Mouse (Mus musculus) MEL (cell line): Measurements from ENCODE around the gene Dab2. TPM values are rescaled to one million over a fixed set of nuclear protein-coding genes. Genes with fewer than 3 reads are reported as not detected.

ENCODE experiments used
- DNase-seq: peaks from one replicate; pipeline ENCODE4 v3.0.0; 2011; ENCODE audit warnings: low read depth, low spot score
- H3K27ac ChIP-seq: 2 replicates; pipeline ENCODE4 v1.5.1; 2012; ENCODE audit warnings: low read depth, mild to moderate bottlenecking, control low read depth, low read length, moderate library complexity; ENCODE audit not compliant: control insufficient read depth
- H3K27me3 ChIP-seq, 2 experiments: fragments of 150-350 bp in 1 of 2; sonication (generic) in 1 of 2; 2 replicates each; pipeline ENCODE4 v1.6.1; 2012; ENCODE audit warnings: low read length in 2 of 2, mild to moderate bottlenecking in 2 of 2, improper control_type of control experiment in 1 of 2, moderate library complexity in 1 of 2; ENCODE audit not compliant: insufficient read depth in 2 of 2, control insufficient read depth in 1 of 2
- H3K36me3 ChIP-seq, 2 experiments: 2 replicates each; pipeline ENCODE4 v1.6.1; 2012 to 2014; ENCODE audit warnings: low read length in 2 of 2, improper control_type of control experiment in 1 of 2, inconsistent platforms in 1 of 2, mild to moderate bottlenecking in 1 of 2; ENCODE audit not compliant: insufficient read depth in 2 of 2, control insufficient read depth in 1 of 2
- H3K4me1 ChIP-seq, 2 experiments: fragments of 150-350 bp in 1 of 2; sonication (generic) in 1 of 2; 2 replicates each; pipeline ENCODE4 v1.6.1; 2012; ENCODE audit warnings: low read length in 2 of 2, improper control_type of control experiment in 1 of 2, mild to moderate bottlenecking in 1 of 2; ENCODE audit not compliant: insufficient read depth in 2 of 2, control insufficient read depth in 1 of 2
- H3K4me3 ChIP-seq, 2 experiments: fragments of 150-350 bp in 1 of 2; sonication (generic) in 1 of 2; 2 replicates each; pipeline ENCODE4 v1.5.1; 2012; ENCODE audit warnings: low read depth in 2 of 2, low read length in 2 of 2, mild to moderate bottlenecking in 2 of 2, moderate library complexity in 2 of 2, control low read depth in 1 of 2, improper control_type of control experiment in 1 of 2; ENCODE audit not compliant: control insufficient read depth in 1 of 2, insufficient read depth in 1 of 2
- H3K79me2 ChIP-seq: 2 replicates; pipeline ENCODE4 v1.6.1; 2012; ENCODE audit warnings: mild to moderate bottlenecking, low read length, moderate library complexity; ENCODE audit not compliant: control insufficient read depth, poor library complexity, insufficient read depth
- H3K9ac ChIP-seq: 2 replicates; pipeline ENCODE4 v1.6.1; 2012; ENCODE audit warnings: low read depth, mild to moderate bottlenecking, control low read depth, low read length, moderate library complexity; ENCODE audit not compliant: control insufficient read depth, poor library complexity, severe bottlenecking
- H3K9me3 ChIP-seq: fragments of 150-350 bp; sonication (generic); replicated peaks from 2 replicates; pipeline ENCODE4 v1.6.1; 2012; ENCODE audit warnings: mild to moderate bottlenecking, low read length, improper control_type of control experiment, moderate library complexity; ENCODE audit not compliant: insufficient read depth
- CHD1 ChIP-seq: IDR thresholded peaks from 2 replicates; pipeline ENCODE4 v1.6.1; 2012; ENCODE audit warnings: low read depth, mild to moderate bottlenecking, inconsistent platforms, low read length, improper control_type of control experiment
- CHD2 ChIP-seq: IDR thresholded peaks from 2 replicates; pipeline ENCODE4 v1.6.1; 2011; ENCODE audit warnings: low read length, improper control_type of control experiment
- CTCF ChIP-seq, 3 experiments: IDR thresholded peaks in 2 of 3; conservative IDR thresholded peaks in 1 of 3; 2 replicates each; pipeline ENCODE4 v1.5.1; 2011 to 2012; ENCODE audit warnings: low read length in 3 of 3, low read depth in 2 of 3, mild to moderate bottlenecking in 2 of 3, improper control_type of control experiment in 1 of 3, inconsistent platforms in 1 of 3, mixed read lengths in 1 of 3, moderate library complexity in 1 of 3; ENCODE audit not compliant: control insufficient read depth in 1 of 3, insufficient read depth in 1 of 3, poor library complexity in 1 of 3, severe bottlenecking in 1 of 3
- ELF1 ChIP-seq: IDR thresholded peaks from 2 replicates; pipeline ENCODE4 v1.6.1; 2014; ENCODE audit warnings: low read depth, mild to moderate bottlenecking, inconsistent platforms, low read length, improper control_type of control experiment, moderate library complexity
- GATA1 ChIP-seq: IDR thresholded peaks from 2 replicates; pipeline ENCODE4 v1.6.1; 2011; ENCODE audit warnings: low read depth, low read length, improper control_type of control experiment
- HCFC1 ChIP-seq: IDR thresholded peaks from 2 replicates; pipeline ENCODE4 v1.6.1; 2012; ENCODE audit warnings: low read depth, mild to moderate bottlenecking, inconsistent platforms, low read length, improper control_type of control experiment, moderate library complexity
- JUND ChIP-seq: IDR thresholded peaks from 2 replicates; pipeline ENCODE4 v1.6.1; 2011; ENCODE audit warnings: low read depth, mild to moderate bottlenecking, improper control_type of control experiment, low read length
- KAT2A ChIP-seq: conservative IDR thresholded peaks from 2 replicates; pipeline ENCODE4 v1.6.1; 2012; ENCODE audit warnings: low read depth, low read length, improper control_type of control experiment, inconsistent platforms
- MAZ ChIP-seq: IDR thresholded peaks from 2 replicates; pipeline ENCODE4 v1.6.1; 2012; ENCODE audit warnings: low read depth, mild to moderate bottlenecking, inconsistent platforms, low read length, improper control_type of control experiment
- MEF2A ChIP-seq: IDR thresholded peaks from 2 replicates; pipeline ENCODE4 v1.6.1; 2014; ENCODE audit warnings: low read depth, mild to moderate bottlenecking, inconsistent platforms, low read length, improper control_type of control experiment; ENCODE audit not compliant: poor library complexity, insufficient replicate concordance, severe bottlenecking; ENCODE audit errors: extremely low read depth
- MXI1 ChIP-seq: IDR thresholded peaks from 2 replicates; pipeline ENCODE4 v1.6.1; 2011; ENCODE audit warnings: mild to moderate bottlenecking, low read depth, low read length, improper control_type of control experiment
- MYB ChIP-seq: IDR thresholded peaks from 2 replicates; pipeline ENCODE4 v1.6.1; 2011; ENCODE audit warnings: mild to moderate bottlenecking, low read depth, low read length, improper control_type of control experiment
- RCOR1 ChIP-seq: IDR thresholded peaks from 2 replicates; pipeline ENCODE4 v1.6.1; 2012; ENCODE audit warnings: low read depth, mild to moderate bottlenecking, inconsistent platforms, low read length, improper control_type of control experiment
- SIN3A ChIP-seq: IDR thresholded peaks from 2 replicates; pipeline ENCODE4 v1.6.1; 2012; ENCODE audit warnings: low read length, improper control_type of control experiment, inconsistent platforms
- USF1 ChIP-seq: IDR thresholded peaks from 2 replicates; pipeline ENCODE4 v1.6.1; 2014; ENCODE audit warnings: low read depth, mild to moderate bottlenecking, inconsistent platforms, low read length, improper control_type of control experiment, moderate library complexity
- USF2 ChIP-seq, 2 experiments: IDR thresholded peaks; 2 replicates each; pipeline ENCODE4 v1.6.1; 2011 to 2012; ENCODE audit warnings: improper control_type of control experiment in 2 of 2, low read length in 2 of 2, borderline replicate concordance in 1 of 2, inconsistent platforms in 1 of 2, low read depth in 1 of 2, mild to moderate bottlenecking in 1 of 2; ENCODE audit not compliant: insufficient read depth in 1 of 2
- ZC3H11A ChIP-seq: IDR thresholded peaks from 2 replicates; pipeline ENCODE4 v1.6.1; 2012; ENCODE audit warnings: low read depth, mild to moderate bottlenecking, inconsistent platforms, low read length, improper control_type of control experiment
- ZMIZ1 ChIP-seq: IDR thresholded peaks from 2 replicates; pipeline ENCODE4 v1.6.1; 2012; ENCODE audit warnings: low read depth, mild to moderate bottlenecking, inconsistent platforms, low read length, improper control_type of control experiment, moderate library complexity
- polyA plus RNA-seq, 2 experiments: library from polyadenylated mRNA; stranded (reverse) in 1 of 2; unstranded in 1 of 2; fragments of >175 nt in 1 of 2; fragments of >200 nt in 1 of 2; gene quantifications; 2 replicates each; pipeline versions ENCODE4 v1.2.1 to v1.2.4; 2012; ENCODE audit warnings: low replicate concordance in 2 of 2, low read depth in 1 of 2; ENCODE audit not compliant: insufficient read length in 2 of 2, insufficient read depth in 1 of 2, missing spikeins in 1 of 2
- total RNA-seq: library from RNA; depleted of rRNA; stranded (reverse); fragments of 300-350 nt; gene quantifications from 2 replicates; pipeline ENCODE4 v1.2.3, GENCODE M21; 2012

Gene Dab2
- total and polyA plus RNA-seq, 3 experiments = not detected

- Histone ChIP-seq H3K9me3 (no peaks in the 10 kb centered on the region), H3K4me3 (no peak overlapping the region)
- no peak for DNase-seq
Measured at GRCm38 (mm10) chr15:6369974-6370373, 70.4 kb downstream of the Dab2 start.

GRCm38 (mm10) chr15:6371486-6371885 is 71.9 kb downstream of the Dab2 start:
- DNase-seq = no peak
- no peaks in the 10 kb centered on the region for H3K4me1 ChIP-seq
- TF ChIP-seq MAZ (no peak), CTCF (IDR thresholded peaks at IDR 0.05 in 2 of 3, conservative IDR thresholded peaks at IDR 0.05 in 1 of 3; ENCODE audit: control insufficient read depth in 1 of 3, insufficient read depth in 1 of 3, low read depth in 2 of 3, low read length in 3 of 3, poor library complexity in 1 of 3, severe bottlenecking in 1 of 3) (no peak), MEF2A (no peak), GATA1 (no peak), HCFC1 (no peak), MXI1 (no peak)
- no peak overlapping the region for H3K4me3 ChIP-seq
- H3K27me3 ChIP-seq = peaks cover 0 to 3% of the 10 kb centered on the region in 2 experiments
- H3K9ac ChIP-seq = no peak overlapping the region
- H3K36me3 ChIP-seq = no peaks in the 10 kb centered on the region
- H3K27ac ChIP-seq = no peak overlapping the region
- no peaks in the 10 kb centered on the region for H3K79me2 ChIP-seq
- H3K9me3 ChIP-seq = no peaks in the 10 kb centered on the region

More at GRCm38 (mm10) chr15:6369974-6370373, 70.4 kb downstream of the Dab2 start:
- H3K9ac ChIP-seq = no peak overlapping the region
- TF ChIP-seq SIN3A = no peak
- TF ChIP-seq USF2 (IDR thresholded peaks at IDR 0.05; ENCODE audit: borderline replicate concordance in 1 of 2, insufficient read depth in 1 of 2, low read depth in 1 of 2, low read length in 2 of 2) = no peak
- TF ChIP-seq ZMIZ1 = no peak
- TF ChIP-seq KAT2A = no peak
- no peak for TF ChIP-seq USF1
- TF ChIP-seq MYB = no peak
- TF ChIP-seq CHD1 = no peak
- TF ChIP-seq CHD2 = no peak
- no peak for TF ChIP-seq CTCF (IDR thresholded peaks at IDR 0.05 in 2 of 3, conservative IDR thresholded peaks at IDR 0.05 in 1 of 3; ENCODE audit: control insufficient read depth in 1 of 3, insufficient read depth in 1 of 3, low read depth in 2 of 3, low read length in 3 of 3, poor library complexity in 1 of 3, severe bottlenecking in 1 of 3)
- TF ChIP-seq ELF1 = no peak
- no peak for TF ChIP-seq JUND
- no peak for TF ChIP-seq RCOR1
- TF ChIP-seq ZC3H11A = no peak
- no peak for TF ChIP-seq MXI1
- TF ChIP-seq MAZ = no peak
- no peak for TF ChIP-seq GATA1
- no peak for TF ChIP-seq HCFC1
- H3K27ac ChIP-seq = no peak overlapping the region
- H3K79me2 ChIP-seq = no peaks in the 10 kb centered on the region
- peaks cover 0 to 3% of the 10 kb centered on the region in 2 experiments for H3K27me3 ChIP-seq
- no peaks in the 10 kb centered on the region for H3K4me1 ChIP-seq
- no peaks in the 10 kb centered on the region for H3K36me3 ChIP-seq
